Mouse (Mus musculus) kidney, adult 18-20 months (tissue): Measurements from ENCODE around the gene Hpd.

Experiments
- DNase-seq: peaks from one replicate; pipeline ENCODE4 v3.0.0; 2021

The Hpd gene

DNA sequence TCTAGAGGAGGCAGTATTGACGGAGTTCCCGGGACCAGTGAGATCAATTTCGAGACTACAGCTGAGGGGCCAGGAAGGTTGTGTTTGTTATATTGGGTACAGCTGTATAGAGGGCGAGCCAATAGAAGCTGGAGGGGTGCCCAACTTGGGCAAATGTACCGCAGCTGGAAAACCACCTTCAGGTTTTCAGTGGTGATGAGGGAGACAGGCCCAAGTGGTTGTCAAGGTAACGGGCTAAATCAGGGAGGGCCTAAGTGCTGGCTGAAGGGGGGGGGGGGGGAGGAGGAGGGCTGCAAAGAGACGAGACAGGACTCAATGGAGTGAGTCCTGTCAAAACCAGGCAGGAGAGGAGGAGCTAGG lies 48.8 kb downstream of the Hpd start:
- no peak for DNase-seq

DNA sequence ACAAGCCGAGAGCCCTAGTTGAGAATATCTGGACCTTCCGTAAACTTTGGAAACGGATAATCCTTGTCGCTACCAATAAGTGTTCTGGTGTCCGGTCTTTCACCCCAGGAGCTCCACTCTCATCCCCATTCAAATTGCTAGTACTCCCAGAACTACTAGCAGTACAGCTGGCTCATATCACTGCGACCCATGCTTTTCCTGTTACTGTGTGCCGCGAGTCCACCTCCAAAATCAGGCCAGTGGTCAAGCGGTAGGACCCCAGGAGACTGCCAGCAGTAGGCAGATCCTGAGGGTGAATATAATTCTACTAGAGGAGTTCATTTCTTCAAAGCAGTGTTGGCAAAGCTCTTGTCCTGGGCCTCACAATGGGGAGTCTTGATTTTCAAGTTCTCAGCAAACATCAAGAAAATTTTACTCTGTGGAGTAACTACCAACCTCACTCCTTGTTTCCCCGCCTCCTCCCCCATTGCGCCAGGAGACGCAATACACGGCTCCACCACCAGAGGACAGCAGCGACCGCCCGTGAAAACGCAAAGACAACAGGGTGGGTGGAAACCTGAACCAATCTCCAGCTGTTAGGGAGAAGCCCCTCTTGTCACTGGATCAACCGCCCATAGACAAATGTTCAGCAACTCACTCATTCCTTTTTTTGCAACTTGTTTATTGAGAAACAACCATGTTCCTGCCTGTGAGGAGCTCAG lies 49.3 kb downstream of the Hpd start:
- DNase-seq: peak; percentile 92

DNA sequence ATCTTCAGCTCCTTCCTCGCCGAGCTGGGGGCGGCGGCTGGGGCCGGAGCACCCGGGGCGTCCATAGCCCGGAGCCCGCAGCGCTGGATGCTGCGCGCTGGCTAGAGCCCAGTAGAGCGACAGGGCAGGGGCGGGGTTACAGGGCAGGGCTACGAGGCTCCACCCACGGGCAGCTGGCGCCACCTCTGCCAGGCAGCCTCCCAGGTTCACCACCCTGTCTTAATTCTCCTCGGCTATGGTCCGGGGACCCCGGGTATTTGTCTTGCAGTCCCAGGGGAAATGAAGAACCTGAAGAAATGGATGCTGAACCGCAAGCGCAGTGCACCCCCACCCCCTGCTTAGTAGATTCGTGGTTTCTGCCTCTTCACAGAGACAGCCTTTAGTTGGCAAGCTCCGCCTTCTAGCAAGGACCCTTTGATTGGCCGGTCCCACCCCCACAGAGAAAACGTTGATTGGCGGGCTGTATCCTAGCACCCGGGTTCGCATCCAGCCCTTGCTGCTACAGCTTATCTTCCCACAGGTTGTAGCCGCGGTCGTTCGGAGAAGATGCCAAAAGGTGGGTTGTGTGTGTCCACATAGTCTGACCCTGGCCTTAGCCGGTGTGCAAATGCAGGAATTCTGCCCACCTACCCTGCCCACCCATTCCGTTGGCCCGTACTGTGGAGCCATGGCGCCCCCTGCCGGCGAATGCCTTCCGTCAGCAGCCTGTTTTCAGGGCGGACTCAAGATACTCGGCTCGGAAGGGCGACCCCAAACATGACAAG lies 50.0 kb downstream of the Hpd start, which contains the start of gene Rhof:
Gene Rhof, minus strand, starts transcription at position 385 of the 764 bp plus-strand sequence.
- DNase-seq: peak; percentile 86

DNA sequence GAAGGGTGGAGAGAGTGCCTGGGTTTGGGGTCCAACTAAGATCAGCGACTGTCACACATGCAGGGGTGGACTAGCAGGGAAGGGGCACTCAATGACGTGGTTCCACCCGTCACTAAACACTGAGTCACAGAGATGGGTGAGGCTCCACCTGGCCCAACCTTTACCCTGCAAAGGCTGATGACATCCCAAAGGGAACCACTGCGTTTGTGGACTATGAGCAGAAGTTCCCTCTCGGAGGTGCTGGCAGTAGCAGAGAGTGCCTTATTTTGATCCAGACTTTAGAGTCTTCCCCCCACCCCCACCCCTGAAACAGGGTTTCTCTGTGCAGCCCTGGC lies 51.7 kb downstream of the Hpd start:
- DNase-seq: no peak

DNA sequence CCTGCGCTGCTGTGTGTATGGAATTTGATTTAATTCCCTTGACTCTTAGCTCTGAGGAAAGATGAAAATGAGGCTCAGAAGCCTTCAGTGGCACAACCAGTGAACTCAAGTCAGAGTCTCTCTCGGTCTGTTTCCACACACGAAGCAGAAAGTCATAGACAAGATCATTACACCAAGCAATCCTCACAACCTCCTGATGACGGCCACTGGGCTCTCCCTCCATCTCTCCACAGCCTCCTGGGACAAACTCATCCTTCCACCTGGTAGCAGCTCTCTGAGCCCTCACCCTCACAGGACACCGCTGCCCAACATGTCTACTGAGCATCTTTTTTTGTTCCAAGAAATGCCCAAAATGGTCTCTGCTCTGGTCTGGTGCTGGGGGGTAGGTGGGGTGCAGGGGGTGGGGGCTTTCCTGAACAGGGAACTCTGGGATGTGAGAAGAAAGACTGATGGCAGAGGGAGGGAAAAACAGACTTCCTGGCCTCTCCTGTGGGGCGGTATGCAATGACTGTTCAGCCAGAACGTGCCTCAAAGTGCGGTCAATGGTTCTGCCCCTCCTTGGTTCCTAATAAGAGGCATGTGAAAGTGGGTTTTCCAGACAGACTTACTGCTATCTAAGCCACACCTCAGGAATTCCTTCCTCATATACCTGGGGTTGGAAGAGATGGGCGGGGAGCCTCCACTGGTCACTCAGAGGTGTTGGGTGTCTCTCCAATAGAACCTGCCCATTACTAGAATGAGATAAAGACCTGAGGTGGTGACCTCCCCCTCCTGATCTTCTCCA lies 52.3 kb downstream of the Hpd start:
- DNase-seq: no peak

DNA sequence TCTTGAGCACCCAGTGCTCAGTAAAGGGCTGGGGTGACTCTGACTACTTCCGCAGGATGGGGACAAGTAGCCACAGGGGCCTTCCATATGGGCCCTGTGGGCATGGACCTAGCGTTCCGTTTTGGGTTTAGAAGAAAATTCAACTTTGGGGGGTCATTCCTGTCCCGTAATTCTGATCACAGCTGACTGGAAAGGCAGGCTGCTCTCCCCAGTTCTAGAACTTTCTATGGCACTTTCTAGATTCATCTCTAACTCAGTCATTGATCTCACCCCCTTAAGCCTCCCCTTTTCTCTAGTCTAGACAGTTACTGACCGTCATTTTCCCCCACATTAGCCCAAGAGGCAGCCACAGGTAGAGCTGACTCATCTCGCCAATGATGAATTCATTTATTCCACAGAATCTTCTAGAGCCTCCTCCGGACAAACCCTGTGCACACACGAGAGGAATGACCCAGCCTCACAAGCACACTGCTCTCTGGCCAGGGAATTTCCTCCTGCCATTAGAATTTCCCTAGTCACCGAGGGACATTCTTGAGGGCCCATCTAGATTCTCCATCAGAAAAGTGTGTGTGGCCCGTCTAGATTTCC lies 53.3 kb downstream of the Hpd start:
- DNase-seq: no peak

DNA sequence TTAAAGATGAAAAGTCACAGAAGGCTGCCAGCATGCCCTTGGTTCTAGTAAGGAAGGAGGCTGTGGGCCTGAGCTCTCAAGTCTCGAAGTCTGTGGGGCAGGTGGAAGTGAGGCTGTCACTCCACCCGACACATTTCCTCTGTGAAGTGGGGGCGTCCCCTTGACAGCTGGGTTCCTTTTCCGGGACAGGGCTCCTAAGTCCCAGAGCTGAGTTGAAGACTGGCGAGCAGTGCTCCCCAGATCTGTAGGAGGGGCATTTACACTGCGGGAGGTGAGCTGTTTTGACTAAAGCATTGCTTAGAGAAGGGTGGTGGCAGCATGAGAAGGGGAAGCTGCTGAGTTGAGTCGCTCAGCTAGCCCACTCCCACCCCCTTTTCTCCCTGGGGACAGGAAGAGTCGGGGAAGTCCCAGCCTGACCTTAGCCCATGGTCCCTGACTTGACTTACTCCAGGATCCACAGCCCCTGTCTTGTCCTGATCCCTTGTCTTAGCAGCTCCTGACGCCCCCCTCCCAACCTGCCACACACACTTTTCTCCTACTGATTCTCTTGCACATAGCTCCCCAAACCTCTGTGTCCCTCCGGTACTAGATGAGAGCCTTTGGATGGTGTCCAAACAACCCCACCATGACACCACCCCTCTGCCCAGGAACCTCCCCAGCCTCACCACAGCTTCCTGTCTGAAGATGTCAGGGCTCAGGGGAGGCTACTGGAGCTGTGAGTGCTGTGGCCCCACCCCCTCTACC lies 53.9 kb downstream of the Hpd start:
- DNase-seq: no peak

DNA sequence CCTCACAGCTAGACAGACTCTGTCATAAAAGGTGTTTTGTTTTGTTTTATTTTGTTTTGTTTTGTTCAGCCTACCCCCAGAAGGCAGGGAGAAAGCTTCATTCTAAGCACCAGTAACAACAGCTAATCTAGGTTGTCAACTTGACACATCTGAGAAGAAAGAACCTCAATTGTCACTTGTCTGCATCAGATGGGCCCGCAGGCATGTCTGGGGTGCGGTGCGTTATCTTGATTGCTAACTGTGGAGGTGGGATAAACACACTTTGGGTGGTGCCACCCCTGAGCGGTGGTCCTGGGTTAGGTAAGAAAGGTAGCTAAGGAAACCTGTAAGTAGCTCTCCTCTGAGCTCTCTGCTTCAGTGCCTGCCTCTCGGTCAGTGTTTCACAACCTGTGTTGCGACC lies 55.5 kb downstream of the Hpd start:
- DNase-seq: no peak

DNA sequence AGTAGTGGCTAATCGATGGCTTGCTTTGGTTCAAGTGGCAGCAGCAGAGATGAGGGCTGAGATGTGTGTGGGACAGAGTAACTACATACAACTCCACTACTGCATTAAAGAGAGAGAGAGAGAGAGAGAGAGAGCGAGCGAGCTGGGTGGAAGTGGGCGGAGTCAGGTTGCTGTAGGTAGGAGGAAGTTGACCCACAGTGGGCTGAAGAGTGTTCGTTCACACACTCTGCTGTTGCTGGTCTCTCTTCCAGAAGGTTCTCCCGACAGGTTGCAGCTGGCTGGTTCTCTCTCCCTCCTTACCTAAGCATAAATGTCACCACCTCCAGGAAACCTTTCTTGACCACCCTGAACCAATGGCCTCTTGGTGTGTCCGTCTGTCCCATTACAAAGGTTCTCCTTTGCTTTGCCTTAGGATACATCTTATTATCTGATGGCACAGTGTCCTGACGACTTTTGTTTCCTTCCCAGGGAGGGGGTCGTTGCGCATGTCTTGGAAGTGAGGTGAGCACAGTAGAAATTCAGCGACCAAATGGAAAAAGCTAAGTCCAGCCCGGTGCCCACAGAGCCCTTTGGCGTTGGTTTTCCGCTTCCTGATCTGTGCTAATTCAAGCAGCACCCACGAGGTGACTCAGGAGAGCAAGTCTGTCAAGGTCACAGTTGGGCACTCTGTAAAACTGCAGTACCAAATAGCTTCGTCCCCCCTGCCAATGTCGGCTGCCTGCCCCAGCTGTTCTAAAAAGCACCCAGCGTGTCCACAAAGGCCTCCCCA lies 56.7 kb downstream of the Hpd start:
- no peak for DNase-seq

DNA sequence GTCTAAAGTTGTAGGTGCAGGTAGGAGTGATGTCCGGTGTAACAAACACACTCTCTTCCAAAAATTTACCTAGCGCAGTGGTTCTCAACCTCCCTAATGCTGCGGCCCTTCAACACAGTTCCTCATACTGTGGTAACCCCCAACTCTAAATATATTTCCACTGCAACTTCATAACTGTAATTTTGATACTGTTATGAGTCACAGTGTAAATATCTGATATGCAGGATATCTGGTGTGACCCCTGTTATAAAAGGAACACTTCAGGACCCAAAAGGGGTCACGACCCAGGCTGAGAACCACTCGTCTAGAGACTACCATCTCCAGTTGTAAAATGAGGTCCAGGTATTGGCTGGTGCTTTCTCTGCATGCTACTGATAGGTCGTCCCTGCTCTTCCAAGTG lies 57.4 kb downstream of the Hpd start:
- no peak for DNase-seq

DNA sequence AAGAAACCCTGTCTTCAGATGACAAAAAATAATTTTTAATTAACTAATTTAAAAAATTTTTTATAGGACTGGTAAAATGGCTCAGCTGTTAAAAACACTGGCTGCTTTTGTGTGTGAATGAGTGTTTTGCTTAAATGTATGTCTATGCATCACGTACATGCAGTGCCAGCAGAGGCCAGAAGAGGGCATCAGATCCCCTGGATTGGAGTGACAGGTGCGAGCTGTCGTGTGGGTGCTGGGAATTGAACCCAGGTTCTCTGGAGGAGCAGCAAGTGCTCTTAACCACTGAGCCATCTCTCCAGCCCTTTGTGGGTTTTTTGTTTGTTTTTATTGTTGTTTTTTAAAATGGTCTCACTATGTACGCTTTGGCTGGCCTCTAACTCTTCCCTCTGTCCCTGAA lies 60.3 kb downstream of the Hpd start:
- no peak for DNase-seq
